Mouse (Mus musculus) hindbrain, embryonic 12.5 days (tissue): ENCODE measurements around the gene Olfr1225. TPM values are rescaled to one million over a fixed set of nuclear protein-coding genes. Genes with fewer than 3 reads are reported as not detected.
"Not testable (repeated sequence)": the region's sequence is repeated elsewhere in the genome, so short reads cannot be mapped to it uniquely, and the experiment has no call there.

Source experiments
- ATAC-seq: fragments of 200-750 bp; cut with Nextera tagmentation; 2 replicates; pipeline ENCODE4 v1.8.0; 2017; ENCODE audit warnings: moderate TSS enrichment; ENCODE audit not compliant: low FRiP score
- H3K27ac ChIP-seq: fragments of 300-500 bp; sonication (generic); 2 replicates; pipeline ENCODE4 v1.5.1; 2016; ENCODE audit warnings: mild to moderate bottlenecking
- H3K27me3 ChIP-seq: fragments of 300-500 bp; sonication (generic); 2 replicates; pipeline ENCODE4 v1.6.1; 2016; ENCODE audit warnings: mild to moderate bottlenecking
- H3K36me3 ChIP-seq: fragments of 300-500 bp; sonication (generic); 2 replicates; pipeline ENCODE4 v1.6.1; 2016; ENCODE audit warnings: mild to moderate bottlenecking
- H3K4me1 ChIP-seq: fragments of 300-500 bp; sonication (generic); 2 replicates; pipeline ENCODE4 v1.6.1; 2016
- H3K4me2 ChIP-seq: fragments of 300-500 bp; sonication (generic); replicated peaks from 2 replicates; pipeline ENCODE4 v1.6.1; 2016; ENCODE audit warnings: mild to moderate bottlenecking
- H3K4me3 ChIP-seq: fragments of 300-500 bp; sonication (generic); 2 replicates; pipeline ENCODE4 v1.5.1; 2016; ENCODE audit warnings: mild to moderate bottlenecking
- H3K9ac ChIP-seq: fragments of 300-500 bp; sonication (generic); 2 replicates; pipeline ENCODE4 v1.6.1; 2016; ENCODE audit warnings: mild to moderate bottlenecking, moderate library complexity
- H3K9me3 ChIP-seq: fragments of 300-500 bp; sonication (generic); replicated peaks from 2 replicates; pipeline ENCODE4 v1.6.1; 2016; ENCODE audit warnings: mild to moderate bottlenecking
- WGBS: fragments of 180-500 bp; shearing (Covaris S2); methylation state at CpG from one replicate; pipeline ENCODE4 v1.1.7; 2016; 5-methylcytosine and 5-hydroxymethylcytosine counted together
- polyA plus RNA-seq: library from polyadenylated mRNA; unstranded; fragments of >200 nt; fragmentation: Nextera tagmentation; extraction: Ambion mirVana; gene quantifications from 2 replicates; pipeline ENCODE4 v1.2.1, GENCODE M21; 2016

Gene Olfr1225
- not detected in 2 replicates for polyA plus RNA-seq

- Histone ChIP-seq H3K27ac (no peak within 1 kb of the TSS), H3K4me2 (no peak within 1 kb of the TSS), H3K36me3 (no peaks in the 10 kb centered on the region), H3K9me3 (no peaks in the 10 kb centered on the region), H3K9ac (no peak within 1 kb of the TSS), H3K27me3 (no peaks in the 10 kb centered on the region), H3K4me1 (no peaks in the 10 kb centered on the region), H3K4me3 (no peak within 1 kb of the TSS)
- 79% methylated on average over 1 of the region's 1 CpGs for WGBS
- no peak for ATAC-seq
Observed at GRCm38 (mm10) chr2:89174569-89174968, at the start of gene Olfr1225. Olfr1225 (minus strand) TSS chr2:89174669.

- H3K9me3 ChIP-seq, result no peaks in the 10 kb centered on the region
- no peak within 1 kb of the TSS for H3K4me2 ChIP-seq
- H3K4me1 ChIP-seq, result no peaks in the 10 kb centered on the region
- H3K27ac ChIP-seq, result no peak within 1 kb of the TSS
- H3K27me3 ChIP-seq, result no peaks in the 10 kb centered on the region
- 66% methylated on average over 2 of the region's 2 CpGs for WGBS
- H3K9ac ChIP-seq, result no peak within 1 kb of the TSS
- no peak within 1 kb of the TSS for H3K4me3 ChIP-seq
- no peaks in the 10 kb centered on the region for H3K36me3 ChIP-seq
- ATAC-seq, result no peak
Observed at GRCm38 (mm10) chr2:89199948-89200347, 25.5 kb upstream of the Olfr1225 start, which contains the start of gene Olfr1226. Olfr1226 (minus strand) TSS chr2:89200048.

GRCm38 (mm10) chr2:89196325-89196982 lies 22.0 kb upstream of the Olfr1225 start:
- no peaks in the 10 kb centered on the region for H3K36me3 ChIP-seq
- H3K9me3 ChIP-seq, result no peaks in the 10 kb centered on the region
- H3K4me1 ChIP-seq, result no peaks in the 10 kb centered on the region
- no peak for ATAC-seq
- H3K27ac ChIP-seq, result no peak overlapping the region
- no peak overlapping the region for H3K4me3 ChIP-seq
- H3K4me2 ChIP-seq, result no peak overlapping the region
- 87% methylated on average over 3 of the region's 3 CpGs for WGBS
- no peak overlapping the region for H3K9ac ChIP-seq
- no peaks in the 10 kb centered on the region for H3K27me3 ChIP-seq

- H3K4me3 ChIP-seq, H3K9ac ChIP-seq, H3K4me1 ChIP-seq, H3K27me3 ChIP-seq, H3K9me3 ChIP-seq, ATAC-seq, H3K36me3 ChIP-seq, H3K4me2 ChIP-seq, H3K27ac ChIP-seq: not testable (repeated sequence)
- WGBS, result 94% methylated on average over 4 of the region's 4 CpGs
Observed at GRCm38 (mm10) chr2:89164711-89165110, 9.8 kb downstream of the Olfr1225 start.

- H3K27me3 ChIP-seq, H3K4me1 ChIP-seq, H3K36me3 ChIP-seq, H3K9me3 ChIP-seq, H3K27ac ChIP-seq, H3K9ac ChIP-seq, H3K4me2 ChIP-seq, H3K4me3 ChIP-seq, ATAC-seq: not testable (repeated sequence)
- WGBS, result 93% methylated on average over 8 of the region's 8 CpGs
Observed at GRCm38 (mm10) chr2:89163991-89164390, 10.5 kb downstream of the Olfr1225 start, which contains the start of gene Olfr1224-ps1. Olfr1224-ps1 (minus strand) TSS chr2:89164091.

GRCm38 (mm10) chr2:89151460-89151859 lies 23.0 kb downstream of the Olfr1225 start, which contains the start of gene Olfr1223:
Olfr1223 (minus strand) TSS chr2:89151560.
- 90% methylated on average over 1 of the region's 1 CpGs for WGBS
- ATAC-seq, result no peak
- H3K4me1 ChIP-seq, result no peaks in the 10 kb centered on the region
- H3K9ac ChIP-seq, result no peak within 1 kb of the TSS
- H3K27ac ChIP-seq, result no peak within 1 kb of the TSS
- H3K4me3 ChIP-seq, result no peak within 1 kb of the TSS
- no peak within 1 kb of the TSS for H3K4me2 ChIP-seq
- H3K27me3 ChIP-seq, result no peaks in the 10 kb centered on the region
- no peaks in the 10 kb centered on the region for H3K36me3 ChIP-seq
- no peaks in the 10 kb centered on the region for H3K9me3 ChIP-seq

- no peak within 1 kb of the TSS for H3K4me2 ChIP-seq
- no peaks in the 10 kb centered on the region for H3K9me3 ChIP-seq
- H3K27me3 ChIP-seq, result no peaks in the 10 kb centered on the region
- no peak for ATAC-seq
- no peaks in the 10 kb centered on the region for H3K36me3 ChIP-seq
- no peak within 1 kb of the TSS for H3K9ac ChIP-seq
- H3K4me1 ChIP-seq, result no peaks in the 10 kb centered on the region
- 86% methylated on average over 3 of the region's 3 CpGs for WGBS
- no peak within 1 kb of the TSS for H3K4me3 ChIP-seq
- no peak within 1 kb of the TSS for H3K27ac ChIP-seq
Observed at GRCm38 (mm10) chr2:89132954-89133353, 41.5 kb downstream of the Olfr1225 start, which contains the start of gene Olfr1222. Olfr1222 (minus strand) TSS chr2:89133054.

Other genes starting within 250 kb of the Olfr1225 start
- gene Olfr1211, start 236.6 kb downstream of the Olfr1225 start, polyA plus RNA-seq, result not detected in 2 replicates
- not detected in 2 replicates for gene Olfr1212, start 220.7 kb downstream of the Olfr1225 start, polyA plus RNA-seq
- gene Gm13762, start 194.4 kb downstream of the Olfr1225 start, polyA plus RNA-seq, result not detected in 2 replicates
- not detected in 2 replicates for gene Olfr1214, start 182.0 kb downstream of the Olfr1225 start, polyA plus RNA-seq
- not detected in 2 replicates for gene Olfr1215, start 167.7 kb downstream of the Olfr1225 start, polyA plus RNA-seq
- gene Olfr1216, start 156.3 kb downstream of the Olfr1225 start, polyA plus RNA-seq, result not detected in 2 replicates
- gene Olfr1217, start 142.6 kb downstream of the Olfr1225 start, polyA plus RNA-seq, result not detected in 2 replicates
- not detected in 2 replicates for gene Olfr1218, start 113.5 kb downstream of the Olfr1225 start, polyA plus RNA-seq
- not detected in 2 replicates for gene Olfr1219, start 91.2 kb downstream of the Olfr1225 start, polyA plus RNA-seq
- not detected in 2 replicates for gene Olfr1220, start 67.8 kb downstream of the Olfr1225 start, polyA plus RNA-seq
- gene Olfr1221, start 57.4 kb downstream of the Olfr1225 start, polyA plus RNA-seq, result not detected in 2 replicates
- not detected in 2 replicates for gene Olfr1222, start 41.6 kb downstream of the Olfr1225 start, polyA plus RNA-seq
- not detected in 2 replicates for gene Olfr1223, start 23.1 kb downstream of the Olfr1225 start, polyA plus RNA-seq
- gene Olfr1224-ps1, start 10.6 kb downstream of the Olfr1225 start, polyA plus RNA-seq, result not detected in 2 replicates
- not detected in 2 replicates for gene Olfr1226, start 25.4 kb upstream of the Olfr1225 start, polyA plus RNA-seq
- not detected in 2 replicates for gene Olfr1228, start 79.4 kb upstream of the Olfr1225 start, polyA plus RNA-seq
- not detected in 2 replicates for gene Olfr1229, start 113.3 kb upstream of the Olfr1225 start, polyA plus RNA-seq
- gene Olfr1230, start 122.6 kb upstream of the Olfr1225 start, polyA plus RNA-seq, result not detected in 2 replicates
- not detected in 2 replicates for gene Olfr1231, start 132.4 kb upstream of the Olfr1225 start, polyA plus RNA-seq
- not detected in 2 replicates for gene Olfr1232, start 155.0 kb upstream of the Olfr1225 start, polyA plus RNA-seq
- gene Olfr1233, start 167.7 kb upstream of the Olfr1225 start, polyA plus RNA-seq, result not detected in 2 replicates
- gene Olfr1234, start 190.2 kb upstream of the Olfr1225 start, polyA plus RNA-seq, result not detected in 2 replicates
- not detected in 2 replicates for gene Olfr1238, start 235.0 kb upstream of the Olfr1225 start, polyA plus RNA-seq
- gene Olfr1239, start 245.7 kb upstream of the Olfr1225 start, polyA plus RNA-seq, result not detected in 2 replicates